Mouse (Mus musculus): Measurements from ENCODE around the gene Otud6a. TPM values are rescaled to one million over a fixed set of nuclear protein-coding genes. Genes with fewer than 3 reads are reported as not detected.
"Not testable (repeated sequence)": the region's sequence is repeated elsewhere in the genome, so short reads cannot be mapped to it uniquely, and the experiment has no call there.

Otud6a gene
- polyA plus RNA-seq, 1 experiment from 2014 or later: not detected

DNA sequence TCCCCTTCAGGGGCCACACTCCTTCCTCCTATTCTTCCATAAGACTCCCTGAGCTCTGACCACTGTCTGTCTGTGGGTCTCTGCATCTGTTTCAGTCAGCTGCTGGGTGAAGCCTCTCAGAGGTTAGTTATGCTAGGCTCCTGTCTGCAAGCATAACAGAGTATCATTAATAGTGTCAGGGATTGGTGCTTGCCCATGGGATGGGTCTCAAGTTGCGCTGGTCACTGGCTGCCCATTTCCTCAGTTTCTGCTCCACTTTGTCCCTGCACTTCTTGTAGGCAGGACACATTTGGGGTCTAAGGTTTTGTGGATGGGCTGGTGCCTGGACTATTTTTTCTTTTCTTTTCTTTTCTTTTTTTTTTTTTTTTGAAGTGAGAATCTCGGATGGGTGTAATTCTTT, 13.8 kb downstream of the Otud6a start, which contains the start of gene Awat2:
Gene Awat2 (minus strand): TSS at position 101 of the 400 bp plus-strand sequence.
- H3K36me3 ChIP-seq (ENCODE audit: control insufficient read depth, insufficient read depth, low read length); H3K4me3 ChIP-seq (ENCODE audit: low read depth, low read length); ATAC-seq (ENCODE audit: low FRiP score); H3K9ac ChIP-seq (ENCODE audit: low read length); H3K9me3 ChIP-seq (ENCODE audit: control insufficient read depth, low read length); H3K27me3 ChIP-seq (ENCODE audit: control insufficient read depth, insufficient read depth, low read length); DNase-seq (ENCODE audit: low spot score, missing footprints); H3K27ac ChIP-seq (ENCODE audit: low read depth, low read length); H3K4me1 ChIP-seq (ENCODE audit: control insufficient read depth, insufficient read depth, low read length); H3K4me2 ChIP-seq: not testable (repeated sequence)
- WGBS: 77% methylated on average over 2 of the region's 2 CpGs

DNA sequence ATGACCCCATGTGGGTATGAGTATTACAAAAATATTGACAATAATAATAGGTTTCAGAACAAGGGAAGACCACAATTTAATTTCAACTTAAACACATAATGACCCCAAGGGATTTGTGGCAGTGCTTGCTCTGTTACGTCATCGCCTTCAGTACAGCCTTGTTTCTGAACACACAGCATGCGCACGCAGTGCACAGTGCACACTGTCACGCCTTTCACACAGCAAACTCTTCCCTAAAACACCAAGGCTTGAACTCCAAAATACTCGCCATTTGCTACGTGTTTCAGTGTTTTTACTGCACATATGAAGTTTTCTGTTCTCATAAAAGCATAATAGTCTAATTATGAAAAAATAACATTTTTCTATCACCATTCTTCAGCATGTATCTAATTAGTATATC, 14.7 kb downstream of the Otud6a start:
- WGBS: 90% methylated on average over 7 of the region's 7 CpGs
- DNase-seq (ENCODE audit: low spot score, missing footprints) (no peak), ATAC-seq (ENCODE audit: low FRiP score) (no peak)
- no peaks in the 10 kb centered on the region; the same call in 1 of the 2 replicates for H3K27me3 ChIP-seq (ENCODE audit: control insufficient read depth, insufficient read depth, low read length)
- no peak overlapping the region for H3K4me2 ChIP-seq
- H3K27ac ChIP-seq (ENCODE audit: low read depth, low read length): no peak overlapping the region
- H3K9me3 ChIP-seq (ENCODE audit: control insufficient read depth, low read length): no peaks in the 10 kb centered on the region
- no peaks in the 10 kb centered on the region for H3K4me1 ChIP-seq (ENCODE audit: control insufficient read depth, insufficient read depth, low read length)
- H3K4me3 ChIP-seq (ENCODE audit: low read depth, low read length): no peak overlapping the region
- no peak overlapping the region for H3K9ac ChIP-seq (ENCODE audit: low read length)
- no peaks in the 10 kb centered on the region for H3K36me3 ChIP-seq (ENCODE audit: control insufficient read depth, insufficient read depth, low read length)

DNA sequence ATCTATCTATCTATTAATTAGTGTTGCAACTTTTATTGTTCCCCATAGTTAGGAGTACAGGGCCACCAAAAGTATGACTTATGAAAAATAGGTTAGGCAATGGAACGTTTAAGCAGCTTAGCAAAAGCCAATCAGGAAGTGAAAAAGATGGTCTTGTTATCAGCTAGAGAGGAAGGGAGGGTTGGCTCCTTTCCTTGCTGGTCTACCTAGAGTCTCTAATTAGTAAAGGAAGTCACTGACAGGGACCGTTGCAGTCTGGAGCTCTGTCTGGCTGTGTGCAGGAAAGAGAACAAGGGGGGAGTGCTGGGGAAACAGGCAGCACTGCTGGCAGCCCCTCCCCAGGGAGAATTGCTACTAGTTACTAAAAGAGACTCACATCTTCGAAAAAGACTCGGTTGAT, 39.2 kb downstream of the Otud6a start:
- DNase-seq (ENCODE audit: low spot score, missing footprints) (no peak), ATAC-seq (ENCODE audit: low FRiP score) (no peak)
- Histone ChIP-seq H3K27ac (ENCODE audit: low read depth, low read length) (no peak overlapping the region), H3K4me2 (no peak overlapping the region), H3K4me3 (ENCODE audit: low read depth, low read length) (no peak overlapping the region), H3K4me1 (ENCODE audit: control insufficient read depth, insufficient read depth, low read length) (no peaks in the 10 kb centered on the region), H3K36me3 (ENCODE audit: control insufficient read depth, insufficient read depth, low read length) (no peaks in the 10 kb centered on the region), H3K9ac (ENCODE audit: low read length) (no peak overlapping the region), H3K27me3 (ENCODE audit: control insufficient read depth, insufficient read depth, low read length) (peaks cover 8% of the 10 kb centered on the region), H3K9me3 (ENCODE audit: control insufficient read depth, low read length) (no peaks in the 10 kb centered on the region)
- 77% methylated on average over 4 of the region's 4 CpGs for WGBS

DNA sequence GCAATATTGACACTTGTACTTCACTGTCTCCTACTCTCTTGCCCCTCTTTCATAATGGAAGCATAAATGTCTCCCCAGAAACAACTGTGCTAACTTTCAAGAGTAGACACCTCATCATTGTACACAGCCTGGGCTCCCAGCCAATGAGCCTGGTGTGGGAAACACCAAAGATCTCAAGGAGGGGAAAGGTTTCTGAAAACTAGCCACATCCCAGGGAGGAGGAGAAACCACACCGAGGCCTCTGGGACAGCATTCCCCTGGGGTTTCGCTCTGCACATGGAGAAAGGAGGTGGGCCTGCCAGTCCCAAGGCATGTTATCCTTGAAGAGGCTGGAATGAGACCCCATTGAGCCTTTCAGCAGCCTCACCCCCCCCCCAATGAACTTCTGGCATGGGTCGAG, 41.3 kb downstream of the Otud6a start:
- DNase-seq (ENCODE audit: low spot score, missing footprints) (no peak), ATAC-seq (ENCODE audit: low FRiP score) (no peak)
- Histone ChIP-seq H3K9ac (ENCODE audit: low read length) (no peak overlapping the region), H3K27me3 (ENCODE audit: control insufficient read depth, insufficient read depth, low read length) (peaks cover 8% of the 10 kb centered on the region), H3K27ac (ENCODE audit: low read depth, low read length) (no peak overlapping the region), H3K9me3 (ENCODE audit: control insufficient read depth, low read length) (no peaks in the 10 kb centered on the region), H3K4me2 (no peak overlapping the region), H3K36me3 (ENCODE audit: control insufficient read depth, insufficient read depth, low read length) (no peaks in the 10 kb centered on the region), H3K4me1 (ENCODE audit: control insufficient read depth, insufficient read depth, low read length) (no peaks in the 10 kb centered on the region), H3K4me3 (ENCODE audit: low read depth, low read length) (no peak overlapping the region)
- 92% methylated on average over 3 of the region's 3 CpGs for WGBS

DNA sequence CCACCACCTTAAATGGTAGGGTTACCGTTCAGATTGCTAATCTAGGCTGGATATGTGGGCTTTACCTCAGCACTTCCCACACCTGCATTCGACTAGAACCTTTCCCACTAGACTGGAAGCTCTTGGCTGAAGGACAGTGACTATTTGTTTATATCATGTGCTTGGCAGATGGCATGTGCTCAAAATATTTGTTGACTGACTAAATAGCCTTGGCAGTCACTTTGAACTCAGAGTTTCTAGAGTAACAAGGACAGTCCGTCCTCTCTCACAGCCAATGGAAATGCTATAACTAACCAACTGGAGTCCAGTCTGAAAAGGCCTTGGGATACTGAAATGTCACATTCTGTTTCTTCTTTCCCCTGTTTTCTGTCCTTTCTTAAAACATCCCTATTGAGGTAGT, 42.7 kb downstream of the Otud6a start:
- H3K27me3 ChIP-seq (ENCODE audit: control insufficient read depth, insufficient read depth, low read length): peaks cover 8% of the 10 kb centered on the region
- WGBS: 89% methylated on average over 3 of the region's 3 CpGs
- no peak overlapping the region for H3K4me2 ChIP-seq
- no peaks in the 10 kb centered on the region for H3K9me3 ChIP-seq (ENCODE audit: control insufficient read depth, low read length)
- ATAC-seq (ENCODE audit: low FRiP score) (no peak), DNase-seq (ENCODE audit: low spot score, missing footprints) (no peak)
- H3K4me3 ChIP-seq (ENCODE audit: low read depth, low read length): no peak overlapping the region
- no peak overlapping the region for H3K9ac ChIP-seq (ENCODE audit: low read length)
- H3K27ac ChIP-seq (ENCODE audit: low read depth, low read length): no peak overlapping the region
- H3K4me1 ChIP-seq (ENCODE audit: control insufficient read depth, insufficient read depth, low read length): no peaks in the 10 kb centered on the region
- H3K36me3 ChIP-seq (ENCODE audit: control insufficient read depth, insufficient read depth, low read length): no peaks in the 10 kb centered on the region

DNA sequence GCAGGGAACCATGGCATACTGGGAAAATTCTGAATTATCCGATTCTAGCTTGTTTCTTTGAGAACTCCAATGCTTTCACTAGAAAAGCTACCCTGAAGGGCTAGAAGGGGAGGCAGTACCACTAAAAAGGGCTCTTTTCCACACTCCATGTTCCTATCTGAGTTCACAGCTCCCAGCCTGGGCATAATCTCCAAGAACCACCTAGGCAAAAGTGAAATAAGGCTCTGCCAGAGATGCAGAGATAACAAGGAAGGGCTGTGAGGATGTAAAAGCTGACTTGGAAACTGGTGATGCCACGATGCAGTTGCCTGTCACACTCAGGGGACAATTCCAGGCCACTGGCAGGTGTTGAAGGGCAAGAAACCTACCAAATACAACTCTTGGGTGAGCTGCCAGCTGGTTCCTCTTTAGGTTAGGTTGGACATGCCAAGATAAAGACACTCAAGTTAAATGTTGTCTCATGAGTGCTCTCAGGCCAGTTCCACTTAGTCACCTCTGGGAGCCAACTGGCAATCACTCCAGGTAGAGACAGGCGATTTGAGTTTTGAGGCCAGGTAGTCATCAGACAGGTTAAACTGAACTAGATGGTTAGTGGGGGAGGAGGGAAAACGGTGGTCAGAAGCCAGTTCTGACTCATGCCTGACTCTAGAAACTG, 46.9 kb downstream of the Otud6a start:
- H3K4me3 ChIP-seq (ENCODE audit: low read depth, low read length): no peak overlapping the region
- ATAC-seq (ENCODE audit: low FRiP score) (no peak), DNase-seq (ENCODE audit: low spot score, missing footprints) (no peak)
- H3K9me3 ChIP-seq (ENCODE audit: control insufficient read depth, low read length): no peaks in the 10 kb centered on the region
- H3K36me3 ChIP-seq (ENCODE audit: control insufficient read depth, insufficient read depth, low read length): no peaks in the 10 kb centered on the region
- no peaks in the 10 kb centered on the region for H3K4me1 ChIP-seq (ENCODE audit: control insufficient read depth, insufficient read depth, low read length)
- 67% methylated on average over 4 of the region's 4 CpGs for WGBS
- H3K9ac ChIP-seq (ENCODE audit: low read length): no peak overlapping the region
- peaks cover 2% of the 10 kb centered on the region; the same call in 1 of the 2 replicates for H3K27me3 ChIP-seq (ENCODE audit: control insufficient read depth, insufficient read depth, low read length)
- no peak overlapping the region for H3K27ac ChIP-seq (ENCODE audit: low read depth, low read length)
- H3K4me2 ChIP-seq: no peak overlapping the region

MicroRNAs within 50 kb of the gene (microRNA counts, 519-probe panel; counts per million panel counts)
- microRNA mmu-miR-676: 3,707 counts per million, percentile 25 among the panel's probes with 10 or more counts

Small RNA genes lying within 50 kb of the gene (microRNA-seq; reads per million reads assigned to microRNA genes)
- 1,110 reads per million, percentile 78 among the genes with 10 or more reads in this experiment for gene Mir676

Other genes starting within 250 kb of the Otud6a start
- gene Awat2, start 13.7 kb downstream of the Otud6a start, polyA plus RNA-seq (2014; fragmentation: Nextera tagmentation; extraction: Ambion mirVana): 0.39 and 0.40 TPM in 2 replicates
- 43.1 and 43.7 TPM in 2 replicates for gene Igbp1, start 65.3 kb downstream of the Otud6a start, polyA plus RNA-seq (2014; fragmentation: Nextera tagmentation; extraction: Ambion mirVana)
- not detected in 2 replicates for gene Dgat2l6, start 95.8 kb downstream of the Otud6a start, polyA plus RNA-seq (2014; fragmentation: Nextera tagmentation; extraction: Ambion mirVana)
- gene Awat1, start 143.2 kb downstream of the Otud6a start, polyA plus RNA-seq (2014; fragmentation: Nextera tagmentation; extraction: Ambion mirVana): not detected in 2 replicates
- not detected in 2 replicates for gene P2ry4, start 165.9 kb downstream of the Otud6a start, polyA plus RNA-seq (2014; fragmentation: Nextera tagmentation; extraction: Ambion mirVana)
- gene Arr3, start 176.5 kb downstream of the Otud6a start, polyA plus RNA-seq (2014; fragmentation: Nextera tagmentation; extraction: Ambion mirVana): not detected in 2 replicates
- gene Kif4, start 196.7 kb downstream of the Otud6a start, polyA plus RNA-seq (2014; fragmentation: Nextera tagmentation; extraction: Ambion mirVana): 52.3 and 58.7 TPM in 2 replicates
- gene Pdzd11, start 197.6 kb downstream of the Otud6a start, polyA plus RNA-seq (2014; fragmentation: Nextera tagmentation; extraction: Ambion mirVana): 148 and 161 TPM in 2 replicates